Mouse (Mus musculus): ENCODE measurements at regions not wholly inside any gene's neighbourhood (a gene's known extent, or its start where the extent isn't known, plus 50 kb on each side); places are given as distances from the start of the nearest gene placed in this dataset.

GRCm38 (mm10) chr6:68445782-68446181 lies 910.2 kb upstream of the Tacstd2 start:
- TF ChIP-seq MAFK (IDR thresholded peaks at IDR 0.05; ENCODE audit: insufficient read depth, low read depth, low read length) (no peak), CHD2 (IDR thresholded peaks at IDR 0.05; ENCODE audit: low read depth, low read length) (no peak), ZC3H11A (IDR thresholded peaks at IDR 0.05; ENCODE audit: borderline replicate concordance, low read depth, low read length) (no peak), ZNF384 (IDR thresholded peaks at IDR 0.05; ENCODE audit: low read depth, low read length) (no peak), HCFC1 (IDR thresholded peaks at IDR 0.05; ENCODE audit: borderline replicate concordance, insufficient read depth, low read length) (no peak)

All from ES-E14 (cell line).